11 mouse cellular contexts compared by ENCODE assay signal in the genomic region with DNA sequence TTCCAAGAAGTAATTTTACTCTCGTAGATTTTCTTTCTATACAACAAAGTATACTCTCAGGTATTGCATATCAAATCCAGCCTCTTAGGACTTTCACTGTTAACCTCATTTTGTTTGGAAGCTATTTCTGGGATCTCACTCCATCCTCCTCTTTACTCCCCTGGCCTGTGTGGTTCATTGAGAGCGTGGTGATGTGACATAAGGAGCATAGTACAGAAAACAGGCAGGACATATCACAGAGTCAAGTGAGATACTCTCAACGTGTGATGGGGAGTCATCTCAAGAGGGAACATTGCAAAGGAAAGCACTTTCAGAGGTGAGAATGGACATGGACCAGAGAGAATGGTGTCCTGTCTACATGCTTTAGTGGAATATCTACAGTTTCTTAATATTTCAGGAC.
"Had no signal": no experiment of that assay in that cellular context is flagged by ENCODE, and none has a peak within 500 bp of the region (broad histone marks: within the 10 kb centered on the region; RNA-seq: fewer than 3 reads in every experiment).

No protein-coding gene starts in this region.

- DNase-seq: left cerebral cortex, postnatal 4 days; lung, adult 18-20 months; right cerebral cortex, postnatal 4 days; spleen, adult 18-20 months; thymus, adult 18-20 months; thymus, postnatal 14 days had no signal

- H3K9me3 ChIP-seq: limb, embryonic 13.5 days; midbrain, embryonic 13.5 days; neural tube, embryonic 15.5 days had no signal

- H3K4me3 ChIP-seq: limb, embryonic 13.5 days; midbrain, embryonic 13.5 days; myocyte; neural tube, embryonic 15.5 days had no signal

- H3K4me2 ChIP-seq: limb, embryonic 13.5 days; midbrain, embryonic 13.5 days; neural tube, embryonic 15.5 days had no signal

- H3K27me3 ChIP-seq: limb, embryonic 13.5 days; midbrain, embryonic 13.5 days; neural tube, embryonic 15.5 days had no signal

- H3K4me1 ChIP-seq: neural tube, embryonic 15.5 days had no signal

- ATAC-seq: midbrain, embryonic 13.5 days had no signal

- H3K9ac ChIP-seq: limb, embryonic 13.5 days; liver, embryonic 14.5 days; midbrain, embryonic 13.5 days; neural tube, embryonic 15.5 days had no signal

- H3K27ac ChIP-seq: limb, embryonic 13.5 days; liver, embryonic 14.5 days; midbrain, embryonic 13.5 days; neural tube, embryonic 15.5 days had no signal

- H3K36me3 ChIP-seq: limb, embryonic 13.5 days; midbrain, embryonic 13.5 days; neural tube, embryonic 15.5 days had no signal
